Mouse (Mus musculus) spleen, adult 2 months (tissue): ENCODE results near the gene Cnksr1. TPM values are rescaled to one million over a fixed set of nuclear protein-coding genes. Genes with fewer than 3 reads are reported as not detected.

Experiments
- DNase-seq, 2 experiments: peaks; one replicate each; pipeline versions ENCODE4 v3.0.0 to v3.0.0-alpha.2; 2012 to 2021; ENCODE audit warnings: low spot score in 2 of 2, low read depth in 1 of 2
- H3K27ac ChIP-seq: fragments of 200-500 bp; 2 replicates; pipeline ENCODE4 v1.5.1; 2012; ENCODE audit warnings: low read length, inconsistent platforms; ENCODE audit not compliant: insufficient read depth
- H3K27me3 ChIP-seq: fragments of 200-500 bp; 2 replicates; pipeline ENCODE4 v1.6.1; 2012; ENCODE audit warnings: mild to moderate bottlenecking, moderate library complexity, low read length, inconsistent platforms; ENCODE audit not compliant: control insufficient read depth, insufficient read depth
- H3K36me3 ChIP-seq: fragments of 200-500 bp; 2 replicates; pipeline ENCODE4 v1.6.1; 2012; ENCODE audit warnings: mild to moderate bottlenecking, low read length, inconsistent platforms; ENCODE audit not compliant: control insufficient read depth, insufficient read depth
- H3K4me1 ChIP-seq: fragments of 200-500 bp; 2 replicates; pipeline ENCODE4 v1.6.1; 2011; ENCODE audit warnings: inconsistent platforms; ENCODE audit not compliant: control insufficient read depth, insufficient read depth, insufficient read length
- H3K4me3 ChIP-seq: fragments of 200-500 bp; 2 replicates; pipeline ENCODE4 v1.5.1; 2011; ENCODE audit warnings: mild to moderate bottlenecking, inconsistent platforms; ENCODE audit not compliant: insufficient read depth, insufficient read length; ENCODE audit errors: extremely low read depth
- CTCF ChIP-seq: fragments of 200-500 bp; IDR thresholded peaks from 2 replicates; pipeline ENCODE4 v1.5.1; 2011; ENCODE audit warnings: mild to moderate bottlenecking, inconsistent platforms; ENCODE audit not compliant: insufficient read depth, insufficient read length, insufficient replicate concordance; ENCODE audit errors: extremely low read depth
- POLR2A ChIP-seq: fragments of 200-500 bp; IDR thresholded peaks from 2 replicates; pipeline ENCODE4 v1.6.1; 2011; ENCODE audit warnings: low read depth, low read length, inconsistent platforms
- WGBS: fragments of 180-500 bp; shearing (Covaris S2); methylation state at CpG from one replicate; pipeline ENCODE4 v1.1.7; 2018; 5-methylcytosine and 5-hydroxymethylcytosine counted together
- polyA plus RNA-seq: library from polyadenylated mRNA; depleted of rRNA; stranded (reverse); fragments of >200 nt; gene quantifications from 2 replicates; pipeline ENCODE4 v1.2.3, GENCODE M21; 2012

Gene Cnksr1
- polyA plus RNA-seq, 1 experiment: 0.26 TPM

DNA sequence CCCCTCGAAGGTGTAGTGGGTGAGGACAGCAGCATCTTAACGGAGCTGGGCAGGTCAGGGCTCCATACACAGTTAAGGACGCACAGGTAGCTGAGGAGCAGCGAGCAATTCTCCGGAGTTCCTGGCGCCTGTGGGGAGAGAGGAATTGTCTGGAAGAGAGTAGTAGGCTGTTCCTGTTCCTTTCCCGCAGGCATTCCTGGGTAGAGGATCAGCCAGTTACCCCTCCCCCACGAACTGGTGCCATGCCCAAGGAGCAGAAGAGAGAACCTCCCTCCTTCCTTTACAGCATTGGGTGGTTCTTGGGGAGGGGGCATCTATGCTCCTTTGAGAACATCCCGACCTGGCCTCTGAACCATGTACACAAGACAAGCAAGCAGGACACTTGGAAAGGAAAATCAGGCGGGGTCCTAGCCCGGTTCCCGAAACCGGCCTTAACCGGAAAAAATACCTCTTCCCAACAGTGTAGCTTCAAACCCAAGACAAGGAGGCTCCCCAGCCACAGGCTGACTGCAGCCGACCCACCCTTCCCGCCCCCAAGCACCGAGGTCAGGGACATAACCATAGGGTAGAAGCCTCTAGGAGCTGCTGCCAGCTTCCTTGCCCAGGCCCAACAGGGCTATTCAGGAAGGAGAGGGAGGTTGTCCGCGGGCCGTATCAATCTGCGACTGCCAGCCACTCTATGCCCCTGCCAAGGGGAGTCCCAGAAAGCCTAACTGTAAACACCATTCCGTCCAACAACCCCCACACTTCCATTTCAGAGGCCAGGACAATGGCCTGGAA lies 14.1 kb upstream of the Cnksr1 start:
- DNase-seq: no peak
- WGBS: 45% methylated on average over 22 of the region's 22 CpGs
- no peak overlapping the region for H3K27ac ChIP-seq
- 0 out of 2 replicates have a peak overlapping the region, but pooled peaks have one; percentile 9 for H3K4me3 ChIP-seq
- no peak for TF ChIP-seq CTCF
- TF ChIP-seq POLR2A: no peak
- H3K36me3 ChIP-seq: no peaks in the 10 kb centered on the region
- H3K27me3 ChIP-seq: peaks cover 25% of the 10 kb centered on the region
- H3K4me1 ChIP-seq: peaks cover 5% of the 10 kb centered on the region

DNA sequence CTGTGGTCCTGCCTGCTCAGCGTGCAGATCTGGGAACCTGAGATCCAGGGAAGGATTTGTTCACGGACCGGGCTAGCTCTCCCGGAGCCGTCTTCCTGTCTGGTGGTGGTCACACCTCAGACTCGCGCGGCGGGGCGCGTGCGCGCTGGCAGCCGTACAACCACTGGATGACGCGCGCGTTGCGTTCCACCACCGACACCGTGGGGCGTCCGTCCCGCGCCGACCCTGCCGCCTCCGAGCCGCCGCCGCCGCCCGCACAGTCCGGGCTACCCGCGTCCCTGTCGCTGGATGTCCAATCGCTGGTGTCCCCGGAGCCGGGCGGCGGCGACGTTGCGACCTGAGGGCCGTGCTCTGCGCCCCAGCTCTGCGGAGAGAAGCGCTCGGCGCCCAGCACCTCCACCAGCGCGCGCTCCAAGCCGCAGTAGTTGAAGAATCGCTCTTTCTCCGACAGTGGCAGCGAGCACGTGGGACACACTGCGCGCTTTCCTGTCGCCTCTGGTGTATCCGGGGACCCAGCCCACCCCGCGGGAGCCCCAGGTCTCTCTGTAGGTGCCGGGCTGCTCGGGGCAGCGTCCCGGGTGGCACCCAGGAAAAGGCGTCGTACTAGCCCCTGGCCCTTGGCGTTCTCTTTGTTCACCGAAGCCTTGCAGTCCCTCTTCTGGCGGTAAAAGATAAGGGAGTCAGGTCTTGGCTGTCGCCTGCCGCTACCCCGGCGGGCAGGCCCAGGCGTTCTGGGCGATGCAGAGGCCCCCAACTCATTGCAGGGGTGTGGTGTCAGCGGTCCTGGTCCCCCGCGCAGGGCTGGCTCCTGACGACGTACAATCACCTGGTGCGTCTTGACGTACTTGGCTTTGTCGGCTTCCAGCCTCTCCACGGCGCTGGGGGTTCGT lies 13.3 kb upstream of the Cnksr1 start:
- WGBS: 9% methylated on average over 91 of the region's 91 CpGs

DNA sequence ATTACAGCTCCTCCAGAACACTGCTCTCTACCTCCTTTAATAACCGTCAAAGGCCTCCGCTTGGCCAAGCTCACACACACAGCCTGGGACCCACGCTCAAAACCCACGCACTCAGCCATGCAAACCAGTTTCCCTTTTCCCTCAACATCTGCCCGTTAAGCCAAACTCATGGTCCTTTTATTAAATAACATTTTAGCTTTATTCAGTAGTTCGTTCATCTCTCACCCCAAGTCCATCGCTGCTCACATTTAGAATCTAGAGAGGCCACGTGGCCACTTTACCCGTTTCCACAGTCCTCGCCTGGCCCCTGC lies 12.7 kb upstream of the Cnksr1 start:
- no peaks in the 10 kb centered on the region for H3K36me3 ChIP-seq
- H3K4me3 ChIP-seq: no peak overlapping the region
- WGBS: 32% methylated on average over 10 of the region's 10 CpGs
- DNase-seq: no peak
- peaks cover 5% of the 10 kb centered on the region for H3K4me1 ChIP-seq
- H3K27ac ChIP-seq: no peak overlapping the region
- peaks cover 25% of the 10 kb centered on the region for H3K27me3 ChIP-seq
- TF ChIP-seq POLR2A (no peak), CTCF (no peak)

More for the DNA sequence above, 13.3 kb upstream of the Cnksr1 start:
- no peaks in the 10 kb centered on the region for H3K36me3 ChIP-seq
- peak overlapping the region; percentile 10; the same call in 1 of the 2 replicates for H3K4me3 ChIP-seq
- DNase-seq: no peak
- peaks cover 5% of the 10 kb centered on the region for H3K4me1 ChIP-seq
- H3K27me3 ChIP-seq: peaks cover 25% of the 10 kb centered on the region
- no peak overlapping the region for H3K27ac ChIP-seq
- TF ChIP-seq CTCF: no peak
- TF ChIP-seq POLR2A: no peak

GRCm38 (mm10) chr4:134250116-134250929 lies 12.1 kb upstream of the Cnksr1 start:
- no peak for TF ChIP-seq POLR2A
- no peak for TF ChIP-seq CTCF
- Histone ChIP-seq H3K4me3 (no peak overlapping the region), H3K27me3 (peaks cover 25% of the 10 kb centered on the region), H3K36me3 (no peaks in the 10 kb centered on the region), H3K4me1 (peaks cover 5% of the 10 kb centered on the region), H3K27ac (no peak overlapping the region)
- 70% methylated on average over 27 of the region's 27 CpGs for WGBS
- no peak for DNase-seq

DNA sequence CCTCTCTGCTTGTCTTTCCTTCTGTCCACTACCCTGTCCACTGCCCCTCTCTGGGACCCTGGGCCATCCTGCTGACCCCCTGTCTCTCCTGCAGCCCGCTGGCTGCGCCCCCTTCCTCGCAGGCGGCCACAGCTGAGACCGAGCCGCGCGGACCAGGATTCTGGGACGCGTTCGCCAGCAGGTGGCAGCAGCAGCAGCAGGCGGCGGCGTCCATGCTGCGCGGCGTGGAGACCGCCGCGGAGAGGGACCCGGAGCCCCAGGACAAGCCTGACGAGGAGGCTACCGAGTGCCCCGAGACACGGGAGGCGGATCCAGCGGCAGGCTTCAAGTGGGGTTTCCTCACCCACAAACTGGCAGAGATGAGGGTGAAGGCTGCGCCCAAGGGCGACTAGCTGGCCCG lies 11.5 kb upstream of the Cnksr1 start:
- no peaks in the 10 kb centered on the region for H3K36me3 ChIP-seq
- no peak overlapping the region for H3K27ac ChIP-seq
- H3K4me3 ChIP-seq: no peak overlapping the region
- TF ChIP-seq CTCF (peak; percentile 76; the same call in 1 of the 2 replicates), POLR2A (no peak)
- H3K4me1 ChIP-seq: peaks cover 8% of the 10 kb centered on the region
- 7% methylated on average over 30 of the region's 30 CpGs for WGBS
- peak; percentile 18 to 66 for DNase-seq
- H3K27me3 ChIP-seq: peaks cover 25% of the 10 kb centered on the region

- Histone ChIP-seq H3K4me3 (no peak within 1 kb of the TSS), H3K27me3 (peaks cover 14% of the 10 kb centered on the region)
- 83% methylated on average over 7 of the region's 7 CpGs for WGBS
Measured at GRCm38 (mm10) chr4:134246719-134247258, 8.6 kb upstream of the Cnksr1 start, which contains the start of gene Gm30191. TSS of gene Gm30191 (plus strand) at chr4:134246935.

More at GRCm38 (mm10) chr4:134246719-134247258, 8.6 kb upstream of the Cnksr1 start, which contains the start of gene Gm30191:
- H3K4me1 ChIP-seq: peaks cover 9% of the 10 kb centered on the region
- no peak for TF ChIP-seq POLR2A
- TF ChIP-seq CTCF: no peak
- no peaks in the 10 kb centered on the region for H3K36me3 ChIP-seq
- no peak within 1 kb of the TSS for H3K27ac ChIP-seq
- DNase-seq: no peak
